Mouse (Mus musculus) adrenal gland, postnatal 25 days (tissue): Measurements from ENCODE around the gene Prorsd1. TPM values are rescaled to one million over a fixed set of nuclear protein-coding genes. Genes with fewer than 3 reads are reported as not detected.

Experiments used
- DNase-seq: peaks from one replicate; pipeline ENCODE4 v3.0.0; 2021; ENCODE audit warnings: mixed read lengths
- total RNA-seq: library from RNA; stranded (reverse); gene quantifications from 2 replicates; pipeline ENCODE4 v1.2.3, GENCODE M21; 2021

Gene Prorsd1
- total RNA-seq, 1 experiment from 2014 or later = 24.4 TPM

DNA sequence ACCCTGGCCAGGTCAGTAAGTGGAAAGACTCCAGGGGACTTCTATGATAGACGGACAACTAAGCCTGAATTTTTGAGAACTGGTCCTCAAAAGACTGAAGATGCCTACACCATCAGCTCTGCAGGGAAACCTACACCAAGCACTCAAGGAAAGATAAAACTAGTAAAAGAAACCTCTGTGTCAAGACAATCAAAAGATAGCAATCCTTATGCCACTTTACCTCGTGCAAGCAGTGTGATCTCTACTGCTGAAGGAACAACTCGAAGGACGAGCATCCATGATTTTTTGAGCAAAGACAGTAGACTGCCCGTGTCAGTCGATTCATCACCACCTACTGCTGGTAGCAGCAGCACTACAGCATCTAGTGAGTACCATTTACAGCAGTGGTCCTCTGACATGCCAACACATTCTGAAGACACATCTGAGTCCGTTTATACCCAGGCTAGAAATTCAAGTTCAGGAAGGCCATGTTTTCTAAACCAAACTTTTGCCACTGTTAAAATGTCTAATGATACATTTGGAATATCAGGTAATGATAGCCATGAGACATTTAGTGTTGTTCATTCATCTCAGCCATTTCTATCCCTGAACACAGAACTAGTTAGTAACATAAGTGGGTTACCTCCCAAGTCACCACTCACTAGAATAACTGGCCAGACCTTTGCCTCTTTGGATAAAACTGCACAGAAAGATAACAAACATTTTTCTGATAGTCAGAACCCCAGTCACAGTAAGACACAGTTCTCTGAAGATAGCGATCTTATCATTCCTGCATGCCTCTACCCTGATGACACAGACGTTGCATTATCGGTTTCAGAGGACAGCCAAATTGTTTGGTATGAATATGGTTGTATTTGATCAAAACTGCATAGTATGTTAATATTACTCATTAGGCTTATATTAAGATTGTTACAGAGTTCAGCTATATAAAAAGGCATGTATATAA, 10.6 kb downstream of the Prorsd1 start:
- no peak for DNase-seq

DNA sequence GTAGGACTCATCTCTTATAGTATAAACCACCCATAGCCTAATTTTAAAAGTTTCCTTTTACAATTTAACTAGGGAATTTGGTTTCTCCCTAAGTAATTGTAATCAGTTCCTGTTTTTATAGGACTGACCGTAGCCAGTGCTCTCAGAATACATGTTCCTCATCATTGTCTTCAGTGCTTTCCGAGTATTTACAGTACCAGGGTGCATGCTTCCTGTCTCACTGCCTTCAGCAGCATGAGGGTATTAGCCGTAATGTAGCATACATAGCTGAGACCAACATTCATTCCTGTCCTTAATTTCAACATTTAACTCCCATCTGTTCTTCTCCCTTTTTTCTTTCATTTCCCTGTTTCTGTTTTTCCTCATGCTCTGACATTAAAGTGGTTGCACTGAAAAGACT, 17.9 kb downstream of the Prorsd1 start:
- DNase-seq = no peak

DNA sequence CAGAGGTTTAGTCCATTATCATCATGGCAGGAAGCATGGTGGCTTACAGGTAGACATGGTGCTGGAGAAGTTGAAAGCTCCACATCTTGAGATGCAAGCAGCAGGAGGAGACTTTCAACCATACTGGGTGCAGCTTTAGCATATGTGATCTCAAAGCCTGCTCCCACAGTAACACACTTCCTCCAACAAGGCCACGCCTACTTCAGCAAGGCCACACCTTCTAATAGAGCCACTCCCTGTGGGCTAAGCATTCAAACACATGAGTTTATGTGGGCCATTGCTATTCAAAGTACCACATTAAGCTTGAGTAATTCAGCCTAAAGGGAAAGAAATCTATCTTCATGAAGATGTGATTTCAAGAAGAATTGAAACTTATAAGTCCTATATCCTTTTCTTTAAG, 21.7 kb downstream of the Prorsd1 start:
- no peak for DNase-seq

DNA sequence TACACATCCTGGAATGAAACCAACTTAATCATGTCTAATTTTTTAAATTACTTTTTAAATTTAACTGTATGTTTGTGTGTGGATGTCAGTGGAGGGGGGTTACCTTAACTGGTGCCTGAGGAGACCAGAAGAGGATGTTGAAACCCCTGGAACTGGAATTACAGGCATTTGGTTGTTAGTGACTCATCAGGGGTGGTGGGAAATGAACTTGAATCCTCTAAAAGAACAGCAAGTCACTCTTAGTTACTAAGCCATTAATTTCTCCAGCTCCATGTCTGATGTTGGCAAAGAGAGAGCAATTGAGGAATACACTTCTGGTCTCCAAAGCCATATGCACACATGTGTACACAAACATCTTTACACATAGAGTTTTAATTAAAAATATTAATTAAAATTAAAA, 40.2 kb downstream of the Prorsd1 start:
- no peak for DNase-seq

Other genes with a start within 250 kb of the Prorsd1 start
- 20.1 and 23.1 TPM in 2 replicates for gene Ccdc88a, start 141.4 kb downstream of the Prorsd1 start, total RNA-seq
- gene Mtif2, start 11.4 kb upstream of the Prorsd1 start, total RNA-seq = 36.0 and 49.6 TPM in 2 replicates
- gene Clhc1, start 32.9 kb upstream of the Prorsd1 start, total RNA-seq = 0.58 and 0.95 TPM in 2 replicates
- gene Rps27a, start 33.1 kb upstream of the Prorsd1 start, total RNA-seq = 668 and 821 TPM in 2 replicates
- gene Rtn4, start 177.9 kb upstream of the Prorsd1 start, total RNA-seq = 474 and 481 TPM in 2 replicates